Mouse (Mus musculus): Measurements from ENCODE around the gene Higd1a. TPM values are rescaled to one million over a fixed set of nuclear protein-coding genes. Genes with fewer than 3 reads are reported as not detected.
A peak's percentile ranks its signal among the peaks of the same experiment; 100 is the strongest.

Higd1a gene
- polyA plus RNA-seq, 1 experiment from 2014 or later: 166 TPM

- no peak overlapping the region for H3K9ac ChIP-seq (ENCODE audit: low read depth, low read length)
- 87% methylated on average over 6 of the region's 6 CpGs for WGBS
- H3K4me1 ChIP-seq (ENCODE audit: control insufficient read depth, insufficient read depth, low read depth, low read length): no peaks in the 10 kb centered on the region
- peak; percentile 34; the same call in 1 of the 2 replicates for ATAC-seq
- H3K27ac ChIP-seq (ENCODE audit: low read depth, low read length): no peak overlapping the region
- H3K9me3 ChIP-seq (ENCODE audit: control insufficient read depth, low read length): no peaks in the 10 kb centered on the region
- no peaks in the 10 kb centered on the region for H3K27me3 ChIP-seq (replicated peaks; ENCODE audit: control insufficient read depth, insufficient read depth, low read length)
- no peak overlapping the region for H3K4me2 ChIP-seq (ENCODE audit: low read length)
- H3K36me3 ChIP-seq (ENCODE audit: control insufficient read depth, insufficient read depth, low read length): no peaks in the 10 kb centered on the region
- no peak overlapping the region for H3K4me3 ChIP-seq (ENCODE audit: low read length)
Measured at GRCm38 (mm10) chr9:121830243-121830955, 27.8 kb downstream of the Higd1a start.

- H3K9me3 ChIP-seq (ENCODE audit: control insufficient read depth, low read length): no peaks in the 10 kb centered on the region
- no peaks in the 10 kb centered on the region for H3K27me3 ChIP-seq (replicated peaks; ENCODE audit: control insufficient read depth, insufficient read depth, low read length)
- H3K4me2 ChIP-seq (ENCODE audit: low read length): no peak overlapping the region
- no peaks in the 10 kb centered on the region for H3K4me1 ChIP-seq (ENCODE audit: control insufficient read depth, insufficient read depth, low read depth, low read length)
- H3K36me3 ChIP-seq (ENCODE audit: control insufficient read depth, insufficient read depth, low read length): no peaks in the 10 kb centered on the region
- H3K4me3 ChIP-seq (ENCODE audit: low read length): no peak overlapping the region
- no peak for ATAC-seq
- H3K9ac ChIP-seq (ENCODE audit: low read depth, low read length): no peak overlapping the region
- WGBS: 72% methylated on average over 7 of the region's 7 CpGs
- H3K27ac ChIP-seq (ENCODE audit: low read depth, low read length): no peak overlapping the region
Measured at GRCm38 (mm10) chr9:121829270-121829992, 28.7 kb downstream of the Higd1a start.

GRCm38 (mm10) chr9:121828314-121828713 lies 29.8 kb downstream of the Higd1a start:
- no peak for ATAC-seq
- Histone ChIP-seq H3K27ac (ENCODE audit: low read depth, low read length) (no peak overlapping the region), H3K36me3 (ENCODE audit: control insufficient read depth, insufficient read depth, low read length) (no peaks in the 10 kb centered on the region), H3K4me2 (ENCODE audit: low read length) (no peak overlapping the region), H3K9ac (ENCODE audit: low read depth, low read length) (no peak overlapping the region), H3K4me1 (ENCODE audit: control insufficient read depth, insufficient read depth, low read depth, low read length) (no peaks in the 10 kb centered on the region), H3K4me3 (ENCODE audit: low read length) (no peak overlapping the region), H3K27me3 (replicated peaks; ENCODE audit: control insufficient read depth, insufficient read depth, low read length) (no peaks in the 10 kb centered on the region), H3K9me3 (ENCODE audit: control insufficient read depth, low read length) (no peaks in the 10 kb centered on the region)
- 80% methylated on average over 6 of the region's 6 CpGs for WGBS

- Histone ChIP-seq H3K9ac (ENCODE audit: low read depth, low read length) (no peak overlapping the region), H3K4me3 (ENCODE audit: low read length) (no peak overlapping the region), H3K36me3 (ENCODE audit: control insufficient read depth, insufficient read depth, low read length) (no peaks in the 10 kb centered on the region), H3K4me2 (ENCODE audit: low read length) (no peak overlapping the region), H3K4me1 (ENCODE audit: control insufficient read depth, insufficient read depth, low read depth, low read length) (peaks cover 11% of the 10 kb centered on the region), H3K9me3 (ENCODE audit: control insufficient read depth, low read length) (no peaks in the 10 kb centered on the region), H3K27ac (ENCODE audit: low read depth, low read length) (no peak overlapping the region), H3K27me3 (replicated peaks; ENCODE audit: control insufficient read depth, insufficient read depth, low read length) (no peaks in the 10 kb centered on the region)
- WGBS: 88% methylated on average over 3 of the region's 3 CpGs
- ATAC-seq: no peak
Measured at GRCm38 (mm10) chr9:121826356-121826755, 31.8 kb downstream of the Higd1a start.

- H3K9ac ChIP-seq (ENCODE audit: low read depth, low read length): no peak overlapping the region
- no peak overlapping the region for H3K27ac ChIP-seq (ENCODE audit: low read depth, low read length)
- H3K4me1 ChIP-seq (ENCODE audit: control insufficient read depth, insufficient read depth, low read depth, low read length): peaks cover 11% of the 10 kb centered on the region
- no peaks in the 10 kb centered on the region for H3K27me3 ChIP-seq (replicated peaks; ENCODE audit: control insufficient read depth, insufficient read depth, low read length)
- no peaks in the 10 kb centered on the region for H3K36me3 ChIP-seq (ENCODE audit: control insufficient read depth, insufficient read depth, low read length)
- no peak overlapping the region for H3K4me3 ChIP-seq (ENCODE audit: low read length)
- no peak overlapping the region for H3K4me2 ChIP-seq (ENCODE audit: low read length)
- ATAC-seq: peak; percentile 48
- WGBS: 60% methylated on average over 7 of the region's 7 CpGs
- H3K9me3 ChIP-seq (ENCODE audit: control insufficient read depth, low read length): no peaks in the 10 kb centered on the region
Measured at GRCm38 (mm10) chr9:121823991-121824390, 34.2 kb downstream of the Higd1a start.

- no peak overlapping the region for H3K4me2 ChIP-seq (ENCODE audit: low read length)
- H3K36me3 ChIP-seq (ENCODE audit: control insufficient read depth, insufficient read depth, low read length): no peaks in the 10 kb centered on the region
- peak; percentile 10; the same call in 1 of the 2 replicates for ATAC-seq
- H3K9me3 ChIP-seq (ENCODE audit: control insufficient read depth, low read length): no peaks in the 10 kb centered on the region
- H3K27ac ChIP-seq (ENCODE audit: low read depth, low read length): peak overlapping the region; percentile 73
- 69% methylated on average over 1 of the region's 1 CpGs for WGBS
- no peaks in the 10 kb centered on the region for H3K27me3 ChIP-seq (replicated peaks; ENCODE audit: control insufficient read depth, insufficient read depth, low read length)
- 0 out of 2 replicates have a peak overlapping the region, but pooled peaks have one; percentile 4 for H3K9ac ChIP-seq (ENCODE audit: low read depth, low read length)
- H3K4me1 ChIP-seq (ENCODE audit: control insufficient read depth, insufficient read depth, low read depth, low read length): peaks cover 11% of the 10 kb centered on the region
- no peak overlapping the region for H3K4me3 ChIP-seq (ENCODE audit: low read length)
Measured at GRCm38 (mm10) chr9:121823051-121823450, 35.1 kb downstream of the Higd1a start.

- H3K9ac ChIP-seq (ENCODE audit: low read depth, low read length): 0 out of 2 replicates have a peak overlapping the region, but pooled peaks have one; percentile 4
- WGBS: 18% methylated on average over 5 of the region's 6 CpGs
- H3K4me2 ChIP-seq (ENCODE audit: low read length): no peak overlapping the region
- H3K9me3 ChIP-seq (ENCODE audit: control insufficient read depth, low read length): no peaks in the 10 kb centered on the region
- H3K4me3 ChIP-seq (ENCODE audit: low read length): no peak overlapping the region
- ATAC-seq: peak; percentile 84
- H3K27ac ChIP-seq (ENCODE audit: low read depth, low read length): peak overlapping the region; percentile 73
- no peaks in the 10 kb centered on the region for H3K27me3 ChIP-seq (replicated peaks; ENCODE audit: control insufficient read depth, insufficient read depth, low read length)
- peaks cover 11% of the 10 kb centered on the region for H3K4me1 ChIP-seq (ENCODE audit: control insufficient read depth, insufficient read depth, low read depth, low read length)
- no peaks in the 10 kb centered on the region for H3K36me3 ChIP-seq (ENCODE audit: control insufficient read depth, insufficient read depth, low read length)
Measured at GRCm38 (mm10) chr9:121822585-121822991, 35.6 kb downstream of the Higd1a start.

GRCm38 (mm10) chr9:121820765-121821164 lies 37.4 kb downstream of the Higd1a start:
- WGBS: 66% methylated on average over 5 of the region's 5 CpGs
- Histone ChIP-seq H3K27me3 (replicated peaks; ENCODE audit: control insufficient read depth, insufficient read depth, low read length) (no peaks in the 10 kb centered on the region), H3K4me2 (ENCODE audit: low read length) (no peak overlapping the region), H3K36me3 (ENCODE audit: control insufficient read depth, insufficient read depth, low read length) (no peaks in the 10 kb centered on the region), H3K9ac (ENCODE audit: low read depth, low read length) (no peak overlapping the region), H3K9me3 (ENCODE audit: control insufficient read depth, low read length) (no peaks in the 10 kb centered on the region), H3K4me1 (ENCODE audit: control insufficient read depth, insufficient read depth, low read depth, low read length) (peaks cover 11% of the 10 kb centered on the region), H3K4me3 (ENCODE audit: low read length) (no peak overlapping the region), H3K27ac (ENCODE audit: low read depth, low read length) (no peak overlapping the region)
- no peak for ATAC-seq

- no peaks in the 10 kb centered on the region for H3K9me3 ChIP-seq (ENCODE audit: control insufficient read depth, low read length)
- WGBS: 44% methylated on average over 7 of the region's 7 CpGs
- no peak overlapping the region for H3K4me2 ChIP-seq (ENCODE audit: low read length)
- H3K27me3 ChIP-seq (replicated peaks; ENCODE audit: control insufficient read depth, insufficient read depth, low read length): no peaks in the 10 kb centered on the region
- peaks cover 11% of the 10 kb centered on the region for H3K4me1 ChIP-seq (ENCODE audit: control insufficient read depth, insufficient read depth, low read depth, low read length)
- no peaks in the 10 kb centered on the region for H3K36me3 ChIP-seq (ENCODE audit: control insufficient read depth, insufficient read depth, low read length)
- H3K9ac ChIP-seq (ENCODE audit: low read depth, low read length): no peak overlapping the region
- peak; percentile 25 for ATAC-seq
- H3K27ac ChIP-seq (ENCODE audit: low read depth, low read length): peak overlapping the region; percentile 57; the same call in 1 of the 2 replicates
- H3K4me3 ChIP-seq (ENCODE audit: low read length): no peak overlapping the region
Measured at GRCm38 (mm10) chr9:121819771-121820471, 38.2 kb downstream of the Higd1a start.

Measured in hindbrain, embryonic 16.5 days (tissue).